Mouse (Mus musculus) splenic B cell, adult 2 months (primary cell): Measurements from ENCODE around the gene Fgf23.

Experiments used
- DNase-seq: peaks from one replicate; pipeline ENCODE4 v3.0.0-alpha.2; 2011; ENCODE audit warnings: low read depth, low spot score
- H3K27me3 ChIP-seq: 2 replicates; pipeline ENCODE4 v1.6.1; 2012; ENCODE audit warnings: mild to moderate bottlenecking, low read length, moderate library complexity, mixed read lengths; ENCODE audit not compliant: control insufficient read depth, poor library complexity, insufficient read depth, severe bottlenecking
- H3K36me3 ChIP-seq: 2 replicates; pipeline ENCODE4 v1.6.1; 2012; ENCODE audit warnings: mild to moderate bottlenecking, low read length, moderate library complexity, mixed read lengths; ENCODE audit not compliant: control insufficient read depth, poor library complexity, insufficient read depth, severe bottlenecking

Gene Fgf23

DNA sequence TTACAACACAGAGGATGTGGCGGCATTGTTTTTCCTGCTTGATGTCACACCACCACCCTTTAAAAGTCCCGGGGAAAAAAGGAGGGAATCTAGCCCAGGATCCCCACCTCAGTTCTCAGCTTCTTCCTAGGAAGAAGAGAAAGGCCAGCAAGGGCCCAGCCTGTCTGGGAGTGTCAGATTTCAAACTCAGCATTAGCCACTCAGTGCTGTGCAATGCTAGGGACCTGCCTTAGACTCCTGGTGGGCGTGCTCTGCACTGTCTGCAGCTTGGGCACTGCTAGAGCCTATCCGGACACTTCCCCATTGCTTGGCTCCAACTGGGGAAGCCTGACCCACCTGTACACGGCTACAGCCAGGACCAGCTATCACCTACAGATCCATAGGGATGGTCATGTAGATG is at the start of gene Fgf23:
TSS of gene Fgf23 (plus strand) at position 86 of the 400 bp plus-strand sequence.
- no peak for DNase-seq
- no peaks in the 10 kb centered on the region for H3K36me3 ChIP-seq

DNA sequence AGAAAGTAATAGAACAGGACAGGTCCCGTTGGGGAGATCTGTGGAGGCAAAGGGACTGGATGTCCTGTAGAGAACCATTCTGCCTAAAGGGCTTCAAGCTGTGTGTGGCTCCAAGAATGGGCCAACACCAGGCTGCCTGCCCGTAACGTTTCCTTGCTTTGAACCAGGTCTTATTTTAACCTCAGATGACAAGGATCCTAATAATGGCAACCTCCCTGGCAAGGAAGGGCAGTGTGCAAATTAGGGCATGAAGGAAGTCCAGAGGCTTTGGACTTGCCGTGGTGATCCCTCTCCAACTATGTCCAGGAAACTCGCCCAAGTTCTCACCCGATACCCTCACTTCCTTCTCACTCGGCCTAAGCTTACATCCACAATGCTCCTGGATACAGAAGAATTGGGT is 47.9 kb upstream of the Fgf23 start:
- DNase-seq = no peak
- H3K36me3 ChIP-seq = no peaks in the 10 kb centered on the region

More for the DNA sequence above, at the start of gene Fgf23:
- no peaks in the 10 kb centered on the region for H3K27me3 ChIP-seq

DNA sequence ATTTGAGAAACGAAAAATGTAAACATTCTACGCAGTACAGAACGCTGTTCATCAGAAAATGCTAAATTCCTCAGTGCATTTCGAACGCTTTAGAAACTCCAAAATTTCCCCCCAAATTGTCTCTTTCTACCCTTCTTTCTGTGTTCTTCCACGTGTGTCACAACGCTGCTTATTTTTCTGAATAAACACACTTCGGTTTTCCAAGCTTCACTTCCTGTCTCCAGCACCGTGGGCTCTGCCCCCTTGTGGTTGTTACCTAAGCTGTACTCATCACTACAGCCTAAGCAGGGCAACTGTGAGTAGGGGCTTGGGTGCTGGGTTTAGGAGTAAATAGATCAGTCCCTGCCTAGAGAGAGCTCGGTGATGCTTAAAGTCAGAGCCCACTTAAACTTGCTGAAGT is 37.9 kb upstream of the Fgf23 start:
- no peaks in the 10 kb centered on the region for H3K27me3 ChIP-seq
- no peaks in the 10 kb centered on the region for H3K36me3 ChIP-seq
- peak; percentile 37 for DNase-seq

More for the DNA sequence above, 47.9 kb upstream of the Fgf23 start:
- no peaks in the 10 kb centered on the region for H3K27me3 ChIP-seq

DNA sequence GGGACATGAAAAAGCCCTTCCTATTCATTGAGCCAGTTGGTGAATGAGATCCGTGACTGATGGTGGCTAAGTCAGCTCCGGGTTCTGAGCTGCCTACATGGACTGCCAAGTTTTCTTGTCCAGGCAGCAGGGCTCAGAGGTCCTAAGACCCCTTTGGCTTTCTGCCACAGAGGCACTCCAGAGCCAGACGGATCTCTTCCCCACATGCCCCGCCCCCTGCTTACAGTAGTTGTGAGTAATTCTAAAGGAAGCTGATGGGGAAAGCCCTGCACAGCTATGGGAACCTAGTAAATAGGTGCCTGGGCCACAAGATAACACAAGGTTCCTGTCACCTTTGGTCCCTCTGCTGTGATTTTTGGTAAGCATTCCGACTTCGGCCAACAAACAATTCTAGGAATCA is 27.8 kb upstream of the Fgf23 start:
- Histone ChIP-seq H3K27me3 (no peaks in the 10 kb centered on the region), H3K36me3 (no peaks in the 10 kb centered on the region)
- no peak for DNase-seq

DNA sequence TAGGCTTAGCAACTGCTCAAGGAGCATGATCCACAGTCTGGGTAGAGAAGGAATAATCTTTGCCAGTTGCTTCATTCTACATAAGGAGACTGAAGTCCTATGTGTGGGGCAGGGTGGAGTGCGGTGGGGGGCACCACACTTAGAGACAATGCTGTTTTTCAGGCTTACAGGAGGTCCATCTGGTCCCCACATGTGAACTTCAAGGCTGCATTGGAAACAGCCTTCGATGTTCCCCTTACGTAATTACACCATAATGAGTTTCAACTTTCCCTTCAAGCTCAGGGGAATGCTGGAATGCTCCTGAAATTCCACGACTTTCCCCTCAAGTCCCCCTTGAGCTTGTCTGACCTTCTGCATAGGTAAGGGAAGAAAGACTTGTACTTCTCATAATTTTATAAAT is 21.9 kb upstream of the Fgf23 start:
- H3K27me3 ChIP-seq = no peaks in the 10 kb centered on the region
- H3K36me3 ChIP-seq = no peaks in the 10 kb centered on the region
- DNase-seq = no peak

DNA sequence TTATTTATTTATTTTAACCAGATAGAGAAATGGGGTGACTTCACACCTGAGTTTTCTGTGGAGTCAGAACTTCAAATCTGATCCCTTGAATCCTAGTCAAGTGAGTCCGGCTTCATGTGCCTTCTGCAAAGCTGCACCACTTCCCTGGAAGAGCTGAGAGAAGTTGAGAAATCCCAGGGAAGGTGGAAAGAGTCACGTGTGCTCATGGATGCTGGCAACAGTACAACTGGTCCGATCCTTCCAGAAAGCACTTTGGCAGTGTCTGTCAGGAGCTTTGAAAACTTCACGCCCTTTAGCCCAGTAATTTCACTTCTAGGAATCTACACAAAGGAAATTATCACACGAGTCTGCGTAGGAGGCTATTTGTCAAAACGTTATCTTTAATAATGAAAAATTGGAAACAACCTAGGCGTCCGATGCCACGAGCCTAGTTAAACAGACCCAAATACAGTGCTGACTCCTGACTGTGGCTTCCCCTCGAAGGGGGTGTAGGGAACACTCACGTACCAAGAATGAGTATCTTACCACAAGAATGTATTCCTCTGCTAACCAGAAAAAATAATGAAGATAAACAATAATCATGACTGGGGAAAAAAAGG is 15.6 kb upstream of the Fgf23 start:
- no peak for DNase-seq
- no peaks in the 10 kb centered on the region for H3K27me3 ChIP-seq
- no peaks in the 10 kb centered on the region for H3K36me3 ChIP-seq

DNA sequence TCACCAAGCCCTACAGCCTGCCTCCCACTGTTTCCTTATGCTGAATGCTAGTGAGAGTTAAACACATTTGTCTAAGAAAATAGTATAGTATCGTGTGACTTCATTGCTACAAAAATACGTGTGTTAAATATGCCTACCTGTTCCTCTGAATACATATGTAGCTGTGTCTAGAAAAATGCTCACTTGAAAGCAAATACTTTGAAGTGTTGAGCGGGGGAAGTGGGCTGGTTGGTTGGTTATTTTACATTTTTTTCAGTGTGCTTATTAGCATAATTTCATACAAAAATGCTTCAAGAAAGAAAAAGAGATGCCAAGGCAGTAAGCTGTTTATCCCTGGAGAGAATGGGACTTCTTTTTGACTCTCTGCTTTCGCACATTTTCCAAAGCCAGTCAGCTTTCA is 12.7 kb upstream of the Fgf23 start:
- Histone ChIP-seq H3K36me3 (no peaks in the 10 kb centered on the region), H3K27me3 (no peaks in the 10 kb centered on the region)

DNA sequence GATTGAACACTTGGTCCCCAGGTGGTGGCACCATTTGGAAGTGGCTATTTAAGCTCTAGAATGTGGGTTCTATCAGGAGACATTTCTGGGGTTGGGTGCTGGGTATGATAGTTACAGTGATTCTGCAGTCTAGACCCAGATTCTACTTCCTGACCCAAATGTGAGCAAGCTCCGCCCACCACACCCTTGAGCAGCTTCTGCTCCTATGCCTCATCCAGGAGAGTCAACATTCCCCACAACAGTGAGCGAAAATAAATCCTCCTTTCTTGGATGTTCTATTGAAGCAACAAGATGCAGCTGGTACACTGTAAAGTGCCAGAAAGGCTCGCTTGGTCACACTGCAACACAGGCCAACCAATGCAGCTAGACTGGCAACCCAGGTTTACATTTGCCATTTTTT is 8.8 kb upstream of the Fgf23 start:
- Histone ChIP-seq H3K27me3 (no peaks in the 10 kb centered on the region), H3K36me3 (no peaks in the 10 kb centered on the region)
- no peak for DNase-seq

More for the DNA sequence above, 12.7 kb upstream of the Fgf23 start:
- DNase-seq = no peak

DNA sequence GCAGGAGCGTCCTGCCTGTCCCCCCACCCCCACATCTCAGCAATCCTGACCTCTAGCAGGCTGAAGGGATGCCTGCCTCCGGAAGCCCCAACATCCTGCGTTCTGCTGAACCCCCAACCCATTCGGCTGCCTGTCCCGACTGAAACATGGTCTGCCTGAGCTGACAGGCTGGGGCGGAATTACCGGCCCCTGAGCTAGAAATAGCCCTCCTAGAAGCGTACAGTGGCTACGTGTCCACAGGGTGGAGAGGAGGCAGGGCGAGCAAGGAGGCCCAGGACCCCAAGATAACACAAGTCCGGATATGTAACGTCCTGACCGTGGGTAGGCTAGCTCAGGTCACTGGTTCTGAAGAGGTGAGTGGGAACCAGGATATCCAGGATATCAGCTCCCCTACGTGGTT is 7.9 kb upstream of the Fgf23 start:
- H3K27me3 ChIP-seq = no peaks in the 10 kb centered on the region
- H3K36me3 ChIP-seq = no peaks in the 10 kb centered on the region
- no peak for DNase-seq

DNA sequence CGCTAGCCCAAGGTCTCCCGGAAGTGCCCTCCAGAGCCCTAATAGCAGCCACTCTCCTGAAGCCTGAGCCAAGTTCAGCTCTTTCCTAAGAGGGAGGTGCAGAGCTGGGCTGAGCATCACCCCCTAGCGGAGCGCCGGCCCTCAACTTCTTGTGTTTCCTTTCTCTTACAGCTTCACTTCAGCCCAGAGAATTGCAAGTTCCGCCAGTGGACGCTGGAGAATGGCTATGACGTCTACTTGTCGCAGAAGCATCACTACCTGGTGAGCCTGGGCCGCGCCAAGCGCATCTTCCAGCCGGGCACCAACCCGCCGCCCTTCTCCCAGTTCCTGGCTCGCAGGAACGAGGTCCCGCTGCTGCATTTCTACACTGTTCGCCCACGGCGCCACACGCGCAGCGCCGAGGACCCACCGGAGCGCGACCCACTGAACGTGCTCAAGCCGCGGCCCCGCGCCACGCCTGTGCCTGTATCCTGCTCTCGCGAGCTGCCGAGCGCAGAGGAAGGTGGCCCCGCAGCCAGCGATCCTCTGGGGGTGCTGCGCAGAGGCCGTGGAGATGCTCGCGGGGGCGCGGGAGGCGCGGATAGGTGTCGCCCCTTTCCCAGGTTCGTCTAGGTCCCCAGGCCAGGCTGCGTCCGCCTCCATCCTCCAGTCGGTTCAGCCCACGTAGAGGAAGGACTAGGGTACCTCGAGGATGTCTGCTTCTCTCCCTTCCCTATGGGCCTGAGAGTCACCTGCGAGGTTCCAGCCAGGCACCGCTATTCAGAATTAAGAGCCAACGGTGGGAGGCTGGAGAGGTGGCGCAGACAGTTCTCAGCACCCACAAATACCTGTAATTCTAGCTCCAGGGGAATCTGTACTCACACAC is 7.4 kb downstream of the Fgf23 start:
- H3K27me3 ChIP-seq = no peaks in the 10 kb centered on the region

DNA sequence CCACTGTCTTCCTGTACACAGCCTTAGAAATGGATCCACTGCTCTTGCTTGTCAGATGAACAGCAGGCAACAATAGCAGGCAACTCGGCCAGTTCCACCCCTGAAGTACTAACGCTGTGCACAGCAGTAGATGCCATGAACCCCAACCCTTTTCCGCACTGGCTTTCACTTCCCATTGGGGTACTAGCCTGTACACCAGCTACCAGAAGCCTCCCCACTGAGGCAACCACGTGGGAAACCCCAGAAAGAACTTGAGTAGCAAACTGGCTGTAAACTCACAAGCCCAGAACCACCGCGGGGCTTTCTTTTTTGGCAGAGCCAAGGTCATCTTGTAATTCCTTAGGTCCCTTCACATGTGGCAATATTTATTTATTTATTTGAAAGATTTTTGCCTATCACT is 9.1 kb downstream of the Fgf23 start:
- Histone ChIP-seq H3K36me3 (no peaks in the 10 kb centered on the region), H3K27me3 (no peaks in the 10 kb centered on the region)
- peak; percentile 15 for DNase-seq

More for the DNA sequence above, 7.4 kb downstream of the Fgf23 start:
- H3K36me3 ChIP-seq = no peaks in the 10 kb centered on the region
- DNase-seq = peak; percentile 38

DNA sequence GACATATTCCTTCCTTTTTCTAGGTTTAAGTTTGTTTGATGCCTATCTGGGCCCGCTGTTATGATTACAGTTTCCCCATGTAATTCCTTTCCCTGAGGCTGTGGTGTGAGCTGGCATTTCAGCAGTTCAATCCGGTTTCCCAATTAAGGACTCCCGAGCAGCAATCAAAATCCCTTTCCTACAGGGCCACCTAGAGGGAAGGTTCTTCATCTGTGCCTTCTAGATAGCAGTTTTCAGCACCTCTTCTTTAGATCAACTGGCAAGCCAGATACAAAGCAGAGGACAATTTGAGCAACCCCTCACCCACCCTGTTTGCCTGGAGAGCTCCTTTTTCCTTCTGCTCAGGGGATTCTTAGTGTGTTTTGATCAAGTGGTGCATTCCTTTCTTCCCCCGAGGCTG is 14.0 kb downstream of the Fgf23 start:
- no peak for DNase-seq
- no peaks in the 10 kb centered on the region for H3K27me3 ChIP-seq
- peaks cover 9% of the 10 kb centered on the region for H3K36me3 ChIP-seq

DNA sequence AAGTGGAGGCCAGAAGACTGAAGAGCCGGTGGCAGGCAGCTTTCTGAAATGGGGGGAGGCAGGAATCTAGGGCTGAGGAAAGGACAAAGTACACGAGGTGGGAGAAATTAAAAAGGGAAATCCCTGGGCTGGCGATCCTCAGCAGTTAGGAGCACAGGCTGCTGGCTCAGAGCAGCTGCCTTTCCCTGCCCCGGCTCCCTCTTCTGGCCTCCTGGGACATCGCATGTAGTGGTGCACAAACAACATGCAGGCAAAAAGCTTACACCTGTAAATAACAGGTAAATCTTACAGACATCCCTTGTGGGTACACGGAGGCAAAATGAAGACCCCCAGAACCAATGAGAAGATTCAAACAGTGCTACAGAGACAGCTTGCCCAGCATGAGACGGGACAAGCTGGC is 21.9 kb downstream of the Fgf23 start:
- H3K27me3 ChIP-seq = no peaks in the 10 kb centered on the region
- peaks cover 2% of the 10 kb centered on the region; the same call in 1 of the 2 replicates for H3K36me3 ChIP-seq
- DNase-seq = peak; percentile 8

DNA sequence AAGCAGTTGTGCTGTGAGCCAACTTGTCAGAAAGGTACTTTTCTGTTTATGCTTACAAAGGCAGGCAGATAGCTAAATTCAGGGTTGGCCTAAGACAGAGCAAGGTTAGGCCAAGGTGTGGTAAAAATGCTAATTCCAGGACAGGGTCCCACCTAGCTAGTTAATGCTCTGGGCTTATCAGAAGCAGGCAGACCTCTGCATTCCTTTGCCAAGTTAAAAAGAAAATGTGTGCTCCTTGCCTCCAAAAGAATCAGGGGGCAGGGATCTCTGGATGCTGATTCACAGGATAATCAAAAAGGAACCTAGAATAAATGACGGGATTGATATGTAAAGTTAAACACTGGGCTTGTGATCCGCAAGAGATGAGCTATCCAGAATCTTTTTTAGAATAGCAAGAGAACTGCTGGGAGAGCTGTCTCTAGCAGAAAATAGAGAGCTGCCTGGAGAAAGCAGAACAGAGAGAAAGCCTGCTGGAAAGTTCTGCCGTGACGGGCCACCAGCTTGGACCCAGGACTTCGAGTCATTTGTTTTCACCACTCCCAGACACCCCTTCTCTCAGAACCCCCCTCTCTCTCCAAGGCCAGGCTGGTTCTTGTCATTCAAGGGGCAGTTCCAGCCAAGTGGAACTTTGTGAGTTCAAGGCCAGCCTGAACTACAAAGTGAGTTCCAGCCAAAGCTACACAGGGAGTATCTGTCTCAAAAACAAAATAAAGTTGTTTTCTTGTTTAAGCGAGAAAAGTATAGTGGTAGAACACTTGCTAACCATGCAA is 31.0 kb downstream of the Fgf23 start:
- Histone ChIP-seq H3K36me3 (no peaks in the 10 kb centered on the region; the same call in 1 of the 2 replicates), H3K27me3 (no peaks in the 10 kb centered on the region)
- no peak for DNase-seq
